Mouse (Mus musculus) heart, adult 9 months (tissue): ENCODE measurements at regions not wholly inside any gene's neighbourhood (a gene's known extent, or its start where the extent isn't known, plus 50 kb on each side); places are given as distances from the start of the nearest gene placed in this dataset.

ENCODE experiments used
- DNase-seq, 2 experiments: peaks; one replicate each; pipeline ENCODE4 v3.0.0; 2022; ENCODE audit warnings: low spot score in 2 of 2

GRCm38 (mm10) chr16:13041356-13041755 lies 68.1 kb upstream of the Ercc4 start:
- DNase-seq = no peak

- DNase-seq = no peak
Observed at GRCm38 (mm10) chr16:13045079-13045590, 64.3 kb upstream of the Ercc4 start.

DNA sequence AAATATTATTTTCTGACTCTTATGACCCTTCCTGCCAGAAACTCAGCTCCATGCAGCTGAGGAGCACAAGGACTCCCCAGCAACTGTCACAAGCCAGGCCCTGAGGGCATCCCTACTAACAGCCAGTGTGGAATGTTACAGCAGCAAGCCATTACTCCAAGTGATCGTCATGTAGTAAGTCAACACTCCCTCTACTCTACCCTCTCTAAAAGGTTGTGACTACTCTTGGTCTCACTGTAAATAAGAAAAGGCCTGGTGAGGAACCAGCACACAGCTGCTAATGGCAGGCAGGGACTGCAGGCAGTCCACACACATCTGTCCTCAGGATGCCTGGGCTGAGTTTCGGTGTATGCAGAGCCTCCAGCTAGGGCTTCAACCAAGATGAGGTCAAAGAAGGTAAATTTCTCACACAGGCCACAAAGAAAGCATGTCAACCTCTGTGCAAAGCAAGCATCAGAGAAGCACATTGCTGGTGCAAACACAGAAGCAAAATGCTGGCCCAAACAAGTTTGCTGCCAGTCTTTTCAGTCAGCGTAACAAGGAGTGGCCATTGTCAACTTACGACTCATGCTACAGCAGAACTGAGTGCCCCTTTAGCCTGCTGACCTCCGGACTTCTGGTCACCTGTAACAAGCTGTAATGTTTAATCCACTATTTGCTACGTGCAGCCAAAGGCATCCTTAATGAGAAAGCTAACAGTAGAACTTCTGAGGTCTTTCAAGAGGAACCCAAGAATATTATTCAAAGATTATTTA lies 62.9 kb upstream of the Ercc4 start:
- DNase-seq = no peak

GRCm38 (mm10) chr16:13049321-13049720 lies 60.2 kb upstream of the Ercc4 start:
- DNase-seq = no peak

DNA sequence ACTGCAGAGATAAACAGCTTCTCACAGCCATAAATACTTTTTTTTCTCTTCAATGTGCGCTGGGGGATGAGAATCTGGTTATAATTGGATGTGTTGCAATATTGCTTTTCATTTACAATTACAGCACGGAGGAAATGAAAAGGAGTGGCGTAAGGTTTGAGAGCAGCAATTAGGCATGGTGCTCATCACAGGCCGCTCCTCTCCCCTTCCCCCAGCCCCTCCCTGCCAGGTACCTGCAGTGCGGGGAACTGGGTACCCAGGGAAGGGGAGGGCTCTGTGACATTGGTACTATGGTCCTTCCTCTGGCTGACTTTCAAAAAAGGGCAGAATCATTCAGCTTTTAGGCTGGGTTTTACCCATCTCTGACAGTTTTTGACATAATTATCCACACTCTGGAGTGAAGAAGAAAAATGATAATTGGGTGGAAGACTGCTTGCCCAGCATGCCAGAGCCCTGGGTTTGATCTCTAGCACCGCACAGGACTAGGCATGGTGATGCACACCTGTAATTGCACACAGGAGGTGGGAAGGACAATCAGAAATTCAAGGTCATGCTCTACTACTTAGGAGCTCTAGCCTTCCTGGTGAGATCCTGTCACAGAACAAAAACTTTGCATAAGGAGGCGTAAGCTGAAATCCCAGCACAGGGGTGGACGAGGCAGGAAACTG lies 59.1 kb upstream of the Ercc4 start:
- DNase-seq = no peak

DNA sequence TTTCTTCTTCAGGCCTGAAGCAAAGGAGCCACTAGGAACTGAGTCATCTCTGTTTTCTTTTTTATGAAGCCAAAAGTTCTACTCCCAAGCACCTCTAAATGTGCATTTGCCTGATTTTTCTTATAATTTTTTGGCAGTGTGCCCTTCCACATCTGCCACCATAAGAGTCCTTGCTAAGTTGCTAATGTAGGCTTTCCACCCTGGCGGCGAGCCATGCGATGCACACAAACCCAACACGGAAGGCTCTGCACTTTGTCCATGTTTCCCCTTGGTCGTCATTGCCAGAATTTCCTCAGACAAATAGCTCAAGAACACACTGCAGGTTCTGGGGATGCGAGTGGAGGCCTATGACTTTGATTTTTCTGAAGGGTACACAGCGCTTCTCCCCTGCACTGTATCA lies 54.5 kb upstream of the Ercc4 start:
- DNase-seq = no peak
